Mouse (Mus musculus) heart, embryonic 15.5 days (tissue): ENCODE results near the gene Tex45. TPM values are rescaled to one million over a fixed set of nuclear protein-coding genes. Genes with fewer than 3 reads are reported as not detected.

Source experiments
- polyA plus RNA-seq: library from polyadenylated mRNA; unstranded; fragments of >200 nt; fragmentation: Nextera tagmentation; extraction: Ambion mirVana; gene quantifications from 2 replicates; pipeline ENCODE4 v1.2.1, GENCODE M21; 2015

Tex45 gene
- polyA plus RNA-seq, 1 experiment from 2014 or later: not detected

Other genes with a start within 250 kb of the Tex45 start
- 50.5 and 58.4 TPM in 2 replicates for gene Insr, start 191.2 kb upstream of the Tex45 start, polyA plus RNA-seq
- gene A430078G23Rik, start 117.4 kb upstream of the Tex45 start, polyA plus RNA-seq: 0.10 and 1.1 TPM in 2 replicates
- gene Arhgef18, start 77.9 kb upstream of the Tex45 start, polyA plus RNA-seq: 4.1 and 6.0 TPM in 2 replicates
- gene Pex11g, start 3.2 kb upstream of the Tex45 start, polyA plus RNA-seq: 5.2 and 5.8 TPM in 2 replicates
- gene Zfp358, start 22.3 kb downstream of the Tex45 start, polyA plus RNA-seq: 26.4 and 34.9 TPM in 2 replicates
- gene Mcoln1, start 29.6 kb downstream of the Tex45 start, polyA plus RNA-seq: 42.3 and 54.2 TPM in 2 replicates
- 14.2 and 18.6 TPM in 2 replicates for gene Pnpla6, start 44.5 kb downstream of the Tex45 start, polyA plus RNA-seq
- 4.8 and 5.4 TPM in 2 replicates for gene C330021F23Rik, start 97.1 kb downstream of the Tex45 start, polyA plus RNA-seq
- 1.3 and 3.0 TPM in 2 replicates for gene Camsap3, start 116.4 kb downstream of the Tex45 start, polyA plus RNA-seq
- gene Xab2, start 150.5 kb downstream of the Tex45 start, polyA plus RNA-seq: 27.0 and 36.3 TPM in 2 replicates
- gene Pet100, start 150.7 kb downstream of the Tex45 start, polyA plus RNA-seq: 72.7 and 104 TPM in 2 replicates
- gene Pcp2, start 154.7 kb downstream of the Tex45 start, polyA plus RNA-seq: 0.33 TPM in 1 of 2 replicates, not detected in the other
- gene Stxbp2, start 160.1 kb downstream of the Tex45 start, polyA plus RNA-seq: 35.1 and 55.6 TPM in 2 replicates
- gene Retn, start 184.9 kb downstream of the Tex45 start, polyA plus RNA-seq: 0.16 TPM in 1 of 2 replicates, not detected in the other
- gene Mcemp1, start 194.9 kb downstream of the Tex45 start, polyA plus RNA-seq: 0.29 and 0.51 TPM in 2 replicates
- gene Fcor, start 201.5 kb downstream of the Tex45 start, polyA plus RNA-seq: 5.7 and 6.6 TPM in 2 replicates
- 30.5 and 34.0 TPM in 2 replicates for gene Trappc5, start 205.4 kb downstream of the Tex45 start, polyA plus RNA-seq
- gene Fcer2a, start 223.3 kb downstream of the Tex45 start, polyA plus RNA-seq: 0.14 TPM in 1 of 2 replicates, not detected in the other
- 3.2 and 3.6 TPM in 2 replicates for gene Clec4g, start 249.8 kb downstream of the Tex45 start, polyA plus RNA-seq